ENCODE assay signal across 9 mouse cellular contexts in the genomic region with DNA sequence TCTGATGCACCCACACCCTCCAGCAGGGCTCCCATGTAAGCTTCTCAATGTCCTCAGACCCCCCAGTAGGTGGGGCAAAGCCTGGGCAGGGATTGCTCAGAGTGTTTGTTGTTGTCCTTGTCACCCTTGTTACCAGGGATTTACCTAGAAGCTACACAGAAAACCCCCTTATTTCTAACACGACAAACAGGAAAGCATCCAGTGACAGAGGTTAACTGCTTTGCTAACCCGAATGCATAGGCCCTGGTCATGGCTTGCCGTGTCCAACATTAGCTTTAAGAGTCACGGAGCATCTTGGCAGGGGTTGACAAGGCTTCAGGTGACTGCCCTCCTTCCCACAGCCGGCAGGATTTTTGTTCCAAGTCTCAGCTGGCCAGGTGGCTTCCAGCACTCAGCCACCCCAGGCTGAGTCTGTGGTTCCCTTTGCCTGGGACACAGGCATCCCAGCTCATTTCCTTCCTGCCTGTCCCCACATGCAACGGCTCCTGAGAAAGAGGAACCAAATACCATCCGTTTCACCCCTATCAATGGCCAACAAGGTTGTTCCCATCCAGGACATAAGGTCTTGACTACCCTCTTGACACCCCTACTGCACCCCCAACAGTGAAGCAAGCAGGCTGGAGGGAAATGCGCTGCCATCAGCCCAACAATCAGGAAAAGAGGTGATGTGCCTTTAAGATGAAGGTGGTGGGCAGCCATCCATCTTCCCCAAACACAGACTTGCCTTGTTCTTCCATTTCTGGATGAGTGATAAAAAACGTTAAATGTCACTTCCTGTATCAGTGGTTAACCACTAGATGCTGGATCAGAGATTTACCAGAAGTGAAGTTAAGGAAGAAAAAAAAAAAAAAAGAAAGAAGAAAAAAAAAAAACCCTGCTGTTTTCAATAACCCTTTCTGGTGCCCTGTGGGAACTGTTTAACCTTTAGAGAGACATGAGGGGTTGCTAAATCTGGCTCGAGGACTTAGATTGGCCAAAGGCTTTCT. TPM values are rescaled to one million over a fixed set of nuclear protein-coding genes. Genes with fewer than 3 reads are reported as not detected.
DNase-seq lines count a peak whose midpoint lies in the region; ATAC-seq and TF ChIP-seq lines count a peak whose summit lies in the region.
"Had no signal": no experiment of that assay in that cellular context is flagged by ENCODE, and none has a peak within 500 bp of the region (broad histone marks: within the 10 kb centered on the region; RNA-seq: fewer than 3 reads in every experiment).

No protein-coding gene starts in this region.

- no peak overlapping the region for H3K4me2 ChIP-seq in midbrain, postnatal 0 days (ENCODE audit: low read depth, low read length, poor library complexity, severe bottlenecking)

- H3K4me3 ChIP-seq in midbrain, postnatal 0 days (ENCODE audit: low read depth, low read length), result no peak overlapping the region

- peak; percentile 79 to 81 for ATAC-seq in hematopoietic stem cell, adult 5-6 weeks (replicated peaks in 1 of 2; ENCODE audit: insufficient read depth in 1 of 2, low FRiP score in 2 of 2, low TSS enrichment in 1 of 2, low read depth in 1 of 2, poor library complexity in 2 of 2, severe bottlenecking in 2 of 2)
- no peak for ATAC-seq in midbrain, postnatal 0 days (ENCODE audit: low FRiP score)
- ATAC-seq: intestine, embryonic 16.5 days had no signal

- H3K36me3 ChIP-seq in midbrain, postnatal 0 days (ENCODE audit: insufficient read depth, low read length), result no peaks in the 10 kb centered on the region

- H3K27ac ChIP-seq in midbrain, postnatal 0 days (ENCODE audit: low read depth, low read length), result no peak overlapping the region

- H3K4me1 ChIP-seq in midbrain, postnatal 0 days (ENCODE audit: insufficient read depth, low read length), result no peaks in the 10 kb centered on the region

- no peaks in the 10 kb centered on the region for H3K27me3 ChIP-seq in midbrain, postnatal 0 days (ENCODE audit: insufficient read depth, low read length)

- WGBS in midbrain, postnatal 0 days, result 69% methylated on average over 10 of the region's 10 CpGs

- no peak overlapping the region for H3K9ac ChIP-seq in midbrain, postnatal 0 days (replicated peaks; ENCODE audit: low read length, poor library complexity, severe bottlenecking)

- no peak; the same call in 1 of the 2 replicates for TF ChIP-seq CTCF in midbrain, postnatal 0 days (IDR thresholded peaks at IDR 0.05)

- DNase-seq in embryo, embryonic 11 days, result peak; percentile 4
- no peak for DNase-seq in embryo, embryonic 9.5 days (ENCODE audit: extremely low spot score)
- peak; percentile 23 for DNase-seq in thymus, postnatal 0 days (ENCODE audit: low spot score)
- no peak for DNase-seq in thymus, postnatal 36 days
- DNase-seq in ovary, adult 18-20 months (ENCODE audit: low spot score), result no peak
- no peak for DNase-seq in frontal cortex, postnatal 36 days (ENCODE audit: low spot score in 2 of 2)
- DNase-seq in midbrain, postnatal 0 days (ENCODE audit: low spot score), result no peak

- no peaks in the 10 kb centered on the region for H3K9me3 ChIP-seq in midbrain, postnatal 0 days (ENCODE audit: low read length)

RNA-seq across cellular contexts. Expression of a gene that starts 29.5 kb away (rescaled TPM):
- 13.9 and 15.0 TPM in 2 replicates for polyA plus RNA-seq in thymus, postnatal 0 days (2015; fragmentation: Nextera tagmentation; extraction: Ambion mirVana)
- total RNA-seq in hematopoietic stem cell, adult 5-6 weeks (2017), result 1.2 and 10.6 TPM in 2 replicates
- not detected in 2 replicates for total RNA-seq in midbrain, postnatal 0 days (2014; rRNA removed)
- polyA plus RNA-seq in midbrain, postnatal 0 days (2015; fragmentation: Nextera tagmentation; extraction: Ambion mirVana), result not detected in 2 replicates

Comparison
In these comparisons a context has a peak if more than half of its experiments do, and no peak if none do; other contexts are left out.
1. DNase-seq: peak in embryo, embryonic 11 days (single experiment) and thymus, postnatal 0 days (single experiment); none in embryo, embryonic 9.5 days (single experiment), thymus, postnatal 36 days (0 of 2), ovary, adult 18-20 months (single experiment), frontal cortex, postnatal 36 days (0 of 2) and midbrain, postnatal 0 days (single experiment).